Mouse (Mus musculus): ENCODE measurements around the gene Zc3h4. TPM values are rescaled to one million over a fixed set of nuclear protein-coding genes. Genes with fewer than 3 reads are reported as not detected.

Gene Zc3h4
- 4.7 and 5.2 TPM in 2 replicates for polyA plus RNA-seq (2015; fragmentation: Nextera tagmentation; extraction: Ambion mirVana)

GRCm38 (mm10) chr7:16400689-16401611, at the start of gene Zc3h4:
Gene Zc3h4, plus strand, starts transcription at chr7:16400910.
- WGBS (ENCODE audit: insufficient replicate concordance), result under 1% methylated on average over 52 of the region's 85 CpGs
- peak; percentile 47 for ATAC-seq
- Histone ChIP-seq H3K36me3 (replicated peaks; ENCODE audit: insufficient read depth, low read length) (0 out of 2 replicates have a peak, but pooled peaks cover 2% of the 10 kb centered on the region), H3K4me3 (ENCODE audit: low read depth, low read length) (peak within 1 kb of the TSS; percentile 88), H3K9ac (replicated peaks) (peak within 1 kb of the TSS; percentile 100), H3K27me3 (ENCODE audit: insufficient read depth, low read length) (no peaks in the 10 kb centered on the region), H3K4me1 (ENCODE audit: insufficient read depth) (peaks cover 36% of the 10 kb centered on the region), H3K9me3 (ENCODE audit: low read length) (no peaks in the 10 kb centered on the region), H3K4me2 (ENCODE audit: low read depth, low read length) (peak within 1 kb of the TSS; percentile 86), H3K27ac (ENCODE audit: low read depth) (peak within 1 kb of the TSS; percentile 100)
- TF ChIP-seq EP300 (IDR thresholded peaks at IDR 0.05; ENCODE audit: low read depth) (no peak), CTCF (IDR thresholded peaks at IDR 0.05; ENCODE audit: low read depth) (peak; percentile 30; the same call in 1 of the 2 replicates)
- peak; percentile 92 for DNase-seq

GRCm38 (mm10) chr7:16355854-16356594, 44.7 kb upstream of the Zc3h4 start:
- Histone ChIP-seq H3K4me2 (ENCODE audit: low read depth, low read length) (no peak overlapping the region), H3K27me3 (ENCODE audit: insufficient read depth, low read length) (no peaks in the 10 kb centered on the region), H3K9ac (replicated peaks) (no peak overlapping the region), H3K36me3 (replicated peaks; ENCODE audit: insufficient read depth, low read length) (peaks cover 57% of the 10 kb centered on the region), H3K27ac (ENCODE audit: low read depth) (no peak overlapping the region; the same call in 1 of the 2 replicates), H3K9me3 (ENCODE audit: low read length) (no peaks in the 10 kb centered on the region), H3K4me1 (ENCODE audit: insufficient read depth) (0 out of 2 replicates have a peak, but pooled peaks cover 6% of the 10 kb centered on the region), H3K4me3 (ENCODE audit: low read depth, low read length) (no peak overlapping the region)
- DNase-seq, result no peak
- TF ChIP-seq EP300 (IDR thresholded peaks at IDR 0.05; ENCODE audit: low read depth), result no peak
- TF ChIP-seq CTCF (IDR thresholded peaks at IDR 0.05; ENCODE audit: low read depth), result no peak
- no peak for ATAC-seq
- WGBS (ENCODE audit: insufficient replicate concordance), result 71% methylated on average over 3 of the region's 3 CpGs

- no peak overlapping the region for H3K4me2 ChIP-seq (ENCODE audit: low read depth, low read length)
- H3K9me3 ChIP-seq (ENCODE audit: low read length), result no peaks in the 10 kb centered on the region
- no peaks in the 10 kb centered on the region for H3K27me3 ChIP-seq (ENCODE audit: insufficient read depth, low read length)
- H3K4me3 ChIP-seq (ENCODE audit: low read depth, low read length), result no peak overlapping the region
- 0 out of 2 replicates have a peak, but pooled peaks cover 6% of the 10 kb centered on the region for H3K4me1 ChIP-seq (ENCODE audit: insufficient read depth)
- H3K36me3 ChIP-seq (replicated peaks; ENCODE audit: insufficient read depth, low read length), result peaks cover 55% of the 10 kb centered on the region
- 86% methylated on average over 3 of the region's 3 CpGs for WGBS (ENCODE audit: insufficient replicate concordance)
- ATAC-seq (no peak), DNase-seq (no peak)
- no peak overlapping the region for H3K27ac ChIP-seq (ENCODE audit: low read depth)
- no peak for TF ChIP-seq EP300 (IDR thresholded peaks at IDR 0.05; ENCODE audit: low read depth)
- TF ChIP-seq CTCF (IDR thresholded peaks at IDR 0.05; ENCODE audit: low read depth), result no peak
- no peak overlapping the region for H3K9ac ChIP-seq (replicated peaks)
Measured at GRCm38 (mm10) chr7:16357602-16358001, 43.1 kb upstream of the Zc3h4 start.

GRCm38 (mm10) chr7:16364319-16364718, 36.4 kb upstream of the Zc3h4 start:
- TF ChIP-seq EP300 (IDR thresholded peaks at IDR 0.05; ENCODE audit: low read depth) (0 out of 2 replicates have a peak, but pooled peaks have one; percentile 8), CTCF (IDR thresholded peaks at IDR 0.05; ENCODE audit: low read depth) (no peak)
- Histone ChIP-seq H3K36me3 (replicated peaks; ENCODE audit: insufficient read depth, low read length) (peaks cover 58% of the 10 kb centered on the region), H3K4me2 (ENCODE audit: low read depth, low read length) (no peak overlapping the region), H3K9ac (replicated peaks) (no peak overlapping the region), H3K9me3 (ENCODE audit: low read length) (no peaks in the 10 kb centered on the region), H3K27ac (ENCODE audit: low read depth) (peak overlapping the region; percentile 63), H3K4me1 (ENCODE audit: insufficient read depth) (peaks cover 11% of the 10 kb centered on the region; the same call in 1 of the 2 replicates), H3K4me3 (ENCODE audit: low read depth, low read length) (no peak overlapping the region), H3K27me3 (ENCODE audit: insufficient read depth, low read length) (no peaks in the 10 kb centered on the region)
- DNase-seq (no peak), ATAC-seq (peak; percentile 86)
- WGBS (ENCODE audit: insufficient replicate concordance), result 59% methylated on average over 1 of the region's 1 CpGs

GRCm38 (mm10) chr7:16364901-16365500, 35.7 kb upstream of the Zc3h4 start:
- Histone ChIP-seq H3K4me2 (ENCODE audit: low read depth, low read length) (no peak overlapping the region), H3K36me3 (replicated peaks; ENCODE audit: insufficient read depth, low read length) (peaks cover 60% of the 10 kb centered on the region), H3K4me1 (ENCODE audit: insufficient read depth) (peaks cover 11% of the 10 kb centered on the region; the same call in 1 of the 2 replicates), H3K9me3 (ENCODE audit: low read length) (no peaks in the 10 kb centered on the region), H3K4me3 (ENCODE audit: low read depth, low read length) (no peak overlapping the region), H3K27ac (ENCODE audit: low read depth) (peak overlapping the region; percentile 63), H3K27me3 (ENCODE audit: insufficient read depth, low read length) (no peaks in the 10 kb centered on the region), H3K9ac (replicated peaks) (no peak overlapping the region)
- TF ChIP-seq CTCF (IDR thresholded peaks at IDR 0.05; ENCODE audit: low read depth) (no peak), EP300 (IDR thresholded peaks at IDR 0.05; ENCODE audit: low read depth) (no peak)
- ATAC-seq, result no peak
- 82% methylated on average over 4 of the region's 4 CpGs for WGBS (ENCODE audit: insufficient replicate concordance)
- DNase-seq, result no peak

Data from liver, postnatal 0 days (tissue).